Mouse (Mus musculus) midbrain, embryonic 16.5 days (tissue): ENCODE measurements around the gene Prg2. TPM values are rescaled to one million over a fixed set of nuclear protein-coding genes. Genes with fewer than 3 reads are reported as not detected.

Experiments
- ATAC-seq: fragments of 200-750 bp; cut with Nextera tagmentation; 2 replicates; pipeline ENCODE4 v1.8.0; 2017; ENCODE audit warnings: moderate TSS enrichment
- H3K27ac ChIP-seq: fragments of 300-500 bp; sonication (generic); 2 replicates; pipeline ENCODE4 v1.5.1; 2014; ENCODE audit warnings: mild to moderate bottlenecking, low read length, mixed read lengths
- H3K27me3 ChIP-seq: fragments of 300-500 bp; sonication (generic); 2 replicates; pipeline ENCODE4 v1.6.1; 2014; ENCODE audit warnings: low read depth, low read length, mixed read lengths; ENCODE audit not compliant: control insufficient read depth, insufficient read depth
- H3K36me3 ChIP-seq: fragments of 300-500 bp; sonication (generic); 2 replicates; pipeline ENCODE4 v1.6.1; 2014; ENCODE audit warnings: mild to moderate bottlenecking, low read length, moderate library complexity, mixed read lengths; ENCODE audit not compliant: control insufficient read depth, insufficient read depth
- H3K4me1 ChIP-seq: fragments of 300-500 bp; sonication (generic); 2 replicates; pipeline ENCODE4 v1.6.1; 2014; ENCODE audit warnings: mild to moderate bottlenecking, low read length, mixed read lengths; ENCODE audit not compliant: control insufficient read depth, insufficient read depth
- H3K4me2 ChIP-seq: fragments of 300-500 bp; sonication (generic); 2 replicates; pipeline ENCODE4 v1.6.1; 2014; ENCODE audit warnings: mild to moderate bottlenecking, low read length, mixed read lengths
- H3K4me3 ChIP-seq: fragments of 300-500 bp; sonication (generic); 2 replicates; pipeline ENCODE4 v1.5.1; 2014; ENCODE audit warnings: low read depth, mild to moderate bottlenecking, low read length, moderate library complexity, mixed read lengths
- H3K9ac ChIP-seq: fragments of 300-500 bp; sonication (generic); 2 replicates; pipeline ENCODE4 v1.6.1; 2014; ENCODE audit warnings: low read depth, low read length, mixed read lengths
- H3K9me3 ChIP-seq: fragments of 300-500 bp; sonication (generic); replicated peaks from 2 replicates; pipeline ENCODE4 v1.6.1; 2014; ENCODE audit warnings: mild to moderate bottlenecking, low read length, mixed read lengths; ENCODE audit not compliant: control insufficient read depth, poor library complexity, severe bottlenecking
- WGBS: fragments of 180-500 bp; shearing (Covaris S2); extraction: QIAGEN DNeasy Blood & Tissue Kit; methylation state at CpG from one replicate; pipeline ENCODE4 v1.1.7; 2014; 5-methylcytosine and 5-hydroxymethylcytosine counted together
- polyA plus RNA-seq: library from polyadenylated mRNA; unstranded; fragments of >200 nt; fragmentation: Nextera tagmentation; extraction: Ambion mirVana; gene quantifications from 2 replicates; pipeline ENCODE4 v1.2.1, GENCODE M21; 2015

The Prg2 gene
- polyA plus RNA-seq, 1 experiment from 2014 or later = not detected

DNA sequence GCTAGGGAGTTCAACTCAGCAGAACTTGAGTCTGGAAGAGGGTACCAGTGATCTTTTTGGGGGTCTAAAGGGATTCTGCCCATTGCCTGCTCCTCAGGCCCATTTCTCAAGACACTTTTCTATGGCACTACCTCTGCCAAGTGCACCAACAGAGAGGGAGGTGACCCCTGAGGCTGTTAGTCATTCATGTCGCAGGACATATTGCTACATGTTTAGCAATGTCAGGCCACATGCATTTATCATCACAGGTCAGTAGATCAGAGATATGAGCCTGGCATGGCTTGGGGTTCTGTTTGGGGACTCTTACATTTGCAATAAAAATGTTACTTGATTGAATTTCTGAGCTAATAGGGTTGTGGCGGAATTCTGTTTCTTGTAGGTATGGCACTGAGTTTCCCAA lies 4.7 kb upstream of the Prg2 start:
- no peaks in the 10 kb centered on the region for H3K4me1 ChIP-seq
- 91% methylated on average over 2 of the region's 2 CpGs for WGBS
- ATAC-seq = no peak

DNA sequence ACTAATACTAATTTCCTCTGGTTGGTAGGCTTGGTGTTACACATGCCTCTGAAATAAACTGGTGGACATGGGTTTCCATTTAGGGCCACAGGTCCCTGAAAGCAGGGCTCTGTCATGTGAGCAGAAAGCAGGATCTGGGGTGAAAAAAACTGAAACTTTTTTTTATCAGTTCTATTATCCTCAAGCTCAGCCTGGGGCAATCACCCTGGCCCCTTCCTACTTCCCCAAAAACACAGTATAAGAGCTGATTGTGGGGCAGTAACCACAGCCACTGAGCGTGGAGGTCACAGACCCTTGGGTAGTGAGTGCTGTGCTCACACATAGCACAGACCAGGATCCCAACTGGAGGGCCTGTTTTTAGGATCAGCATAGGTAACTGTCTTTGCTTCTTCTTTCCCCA lies 7.7 kb downstream of the Prg2 start, which contains the start of gene Prg3:
Gene Prg3, plus strand, starts transcription at position 286 of the 400 bp plus-strand sequence.
- no peak for ATAC-seq
- no peaks in the 10 kb centered on the region for H3K9me3 ChIP-seq
- no peaks in the 10 kb centered on the region for H3K27me3 ChIP-seq
- WGBS = 86% methylated on average over 1 of the region's 1 CpGs
- H3K36me3 ChIP-seq = no peaks in the 10 kb centered on the region
- H3K4me2 ChIP-seq = no peak within 1 kb of the TSS
- no peak within 1 kb of the TSS for H3K9ac ChIP-seq
- no peaks in the 10 kb centered on the region for H3K4me1 ChIP-seq
- no peak within 1 kb of the TSS for H3K4me3 ChIP-seq
- H3K27ac ChIP-seq = no peak within 1 kb of the TSS

More for the DNA sequence above, 4.7 kb upstream of the Prg2 start:
- Histone ChIP-seq H3K4me3 (no peak overlapping the region), H3K36me3 (no peaks in the 10 kb centered on the region), H3K9me3 (no peaks in the 10 kb centered on the region), H3K27ac (no peak overlapping the region), H3K9ac (no peak overlapping the region), H3K27me3 (no peaks in the 10 kb centered on the region), H3K4me2 (no peak overlapping the region)

DNA sequence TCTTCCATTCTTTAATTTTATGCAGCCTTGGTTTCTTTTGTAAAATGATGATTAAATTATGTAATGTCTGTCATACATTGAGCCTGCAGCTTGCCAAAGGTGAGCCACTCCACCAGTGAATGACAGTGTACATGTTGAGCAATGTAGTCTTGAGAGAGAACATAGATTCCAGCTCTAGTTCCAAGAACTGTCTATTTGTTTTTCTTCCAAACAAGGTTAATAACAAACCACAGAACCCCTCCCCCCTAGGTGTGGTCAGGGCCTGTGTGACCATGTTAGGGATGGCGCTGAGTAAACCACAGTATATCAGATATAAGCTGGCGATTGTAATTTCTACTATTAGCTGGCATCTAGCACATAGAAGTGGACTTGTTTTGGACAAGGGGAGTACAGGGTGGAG lies 16.1 kb downstream of the Prg2 start:
- H3K9me3 ChIP-seq = no peaks in the 10 kb centered on the region
- H3K27ac ChIP-seq = no peak overlapping the region
- no peaks in the 10 kb centered on the region for H3K4me1 ChIP-seq
- H3K27me3 ChIP-seq = no peaks in the 10 kb centered on the region
- H3K9ac ChIP-seq = no peak overlapping the region
- no peak overlapping the region for H3K4me3 ChIP-seq
- ATAC-seq = no peak
- no peak overlapping the region for H3K4me2 ChIP-seq
- WGBS = 94% methylated on average over 2 of the region's 2 CpGs
- H3K36me3 ChIP-seq = no peaks in the 10 kb centered on the region

DNA sequence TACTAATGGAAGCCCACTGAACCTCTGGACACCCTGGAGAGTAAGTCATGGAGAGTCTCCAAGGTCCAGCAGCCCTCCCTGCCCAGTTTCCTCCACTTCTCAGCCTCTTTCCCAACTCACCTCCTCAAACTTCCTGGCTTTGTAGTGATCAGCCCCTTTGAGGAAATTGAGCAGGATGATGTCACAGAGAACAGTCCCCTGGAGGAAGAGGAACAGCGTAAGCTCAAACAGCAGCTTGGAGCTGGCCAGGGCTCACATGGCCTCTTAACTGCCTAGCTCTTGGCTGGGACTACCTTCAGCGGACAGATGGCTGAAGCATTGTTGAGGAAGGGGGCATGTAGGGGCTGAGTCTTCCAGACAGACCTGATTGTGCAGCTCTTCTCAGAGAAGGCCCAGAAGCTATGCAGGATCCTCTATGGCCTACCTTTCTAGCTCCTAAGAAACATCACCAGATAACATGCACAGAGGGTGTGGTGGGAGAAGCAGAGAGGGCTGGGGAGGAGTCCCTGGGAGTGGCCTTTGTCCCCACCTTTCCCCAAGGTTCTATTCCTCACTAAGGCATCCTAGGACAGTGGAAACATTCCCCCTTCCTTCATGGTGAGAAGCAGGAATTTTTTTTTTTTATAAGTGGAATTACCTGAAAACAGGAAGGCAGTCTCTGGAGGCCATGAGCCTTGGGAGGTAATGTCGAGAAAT lies 19.4 kb downstream of the Prg2 start:
- 83% methylated on average over 3 of the region's 3 CpGs for WGBS
- Histone ChIP-seq H3K27ac (no peak overlapping the region), H3K27me3 (no peaks in the 10 kb centered on the region), H3K4me1 (no peaks in the 10 kb centered on the region), H3K9ac (no peak overlapping the region), H3K4me2 (no peak overlapping the region), H3K4me3 (no peak overlapping the region), H3K9me3 (no peaks in the 10 kb centered on the region), H3K36me3 (no peaks in the 10 kb centered on the region)
- ATAC-seq = no peak

DNA sequence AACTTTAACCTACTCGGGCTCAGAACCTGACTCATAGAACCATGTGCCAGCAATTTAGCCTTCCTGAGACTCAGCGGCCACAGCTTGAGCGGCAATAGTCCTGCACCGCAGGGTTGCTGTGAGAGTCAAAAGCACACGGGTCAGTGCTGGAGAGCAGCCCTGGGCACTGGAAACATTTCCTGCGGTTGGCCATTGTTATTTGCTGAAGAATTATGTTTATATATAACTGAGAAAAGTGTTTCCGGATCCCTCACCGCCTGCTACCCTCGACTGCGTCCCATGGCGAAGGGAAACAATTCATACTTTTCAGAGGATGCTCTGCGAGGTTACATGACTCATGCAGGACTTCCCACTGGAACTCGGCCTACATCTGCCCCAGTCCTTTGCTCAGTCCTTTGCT lies 21.2 kb downstream of the Prg2 start:
- Histone ChIP-seq H3K4me2 (no peak overlapping the region), H3K9me3 (no peaks in the 10 kb centered on the region), H3K4me3 (no peak overlapping the region), H3K36me3 (no peaks in the 10 kb centered on the region), H3K27me3 (no peaks in the 10 kb centered on the region), H3K27ac (no peak overlapping the region), H3K4me1 (no peaks in the 10 kb centered on the region), H3K9ac (no peak overlapping the region)
- ATAC-seq = no peak
- 72% methylated on average over 13 of the region's 13 CpGs for WGBS

DNA sequence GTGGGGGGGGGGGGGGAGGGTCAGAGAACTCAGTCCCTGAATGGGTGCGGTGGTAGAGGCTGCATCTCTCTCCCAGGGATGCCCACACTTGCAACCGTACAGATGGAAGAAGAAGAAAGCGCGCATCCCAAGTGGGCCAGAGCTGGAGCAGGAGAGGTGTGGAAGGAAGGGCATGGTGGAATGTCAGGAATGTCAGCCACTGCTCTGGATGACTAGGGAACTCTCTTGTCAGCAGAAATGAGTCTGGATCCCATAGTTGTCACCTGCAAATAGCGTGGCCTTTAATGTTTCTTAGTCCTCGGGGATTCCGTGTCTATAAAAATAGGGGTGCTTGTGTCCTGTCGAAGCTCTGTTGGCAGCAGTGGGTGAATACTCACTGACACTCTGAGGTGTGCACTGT lies 22.3 kb downstream of the Prg2 start:
- H3K4me3 ChIP-seq = no peak overlapping the region
- no peaks in the 10 kb centered on the region for H3K27me3 ChIP-seq
- no peak overlapping the region for H3K27ac ChIP-seq
- ATAC-seq = no peak
- H3K36me3 ChIP-seq = no peaks in the 10 kb centered on the region
- no peaks in the 10 kb centered on the region for H3K4me1 ChIP-seq
- H3K4me2 ChIP-seq = no peak overlapping the region
- H3K9me3 ChIP-seq = no peaks in the 10 kb centered on the region
- 88% methylated on average over 8 of the region's 8 CpGs for WGBS
- H3K9ac ChIP-seq = no peak overlapping the region

DNA sequence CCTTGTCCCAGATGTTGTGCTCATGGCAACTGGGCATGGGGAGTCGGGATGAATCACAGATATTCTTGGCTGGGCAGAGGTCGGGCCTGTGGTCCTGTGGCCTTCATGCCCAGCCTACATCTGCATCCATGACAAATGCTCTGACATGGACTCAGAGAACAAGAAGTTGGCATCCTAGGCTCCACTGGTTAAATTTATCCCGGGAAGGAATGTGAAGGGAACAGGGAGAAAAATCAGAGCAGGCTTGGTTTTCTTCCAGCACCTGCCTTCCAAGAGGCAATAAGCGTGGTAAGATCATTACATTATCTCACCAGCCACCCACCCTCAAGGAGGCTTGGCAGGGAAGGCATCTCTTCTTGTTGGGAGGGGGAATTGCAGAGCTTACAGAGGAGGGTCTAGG lies 24.1 kb downstream of the Prg2 start:
- Histone ChIP-seq H3K9ac (no peak overlapping the region), H3K36me3 (no peaks in the 10 kb centered on the region), H3K27me3 (no peaks in the 10 kb centered on the region), H3K9me3 (no peaks in the 10 kb centered on the region), H3K27ac (no peak overlapping the region), H3K4me3 (no peak overlapping the region), H3K4me1 (no peaks in the 10 kb centered on the region), H3K4me2 (no peak overlapping the region)
- 88% methylated on average over 4 of the region's 4 CpGs for WGBS
- no peak for ATAC-seq

DNA sequence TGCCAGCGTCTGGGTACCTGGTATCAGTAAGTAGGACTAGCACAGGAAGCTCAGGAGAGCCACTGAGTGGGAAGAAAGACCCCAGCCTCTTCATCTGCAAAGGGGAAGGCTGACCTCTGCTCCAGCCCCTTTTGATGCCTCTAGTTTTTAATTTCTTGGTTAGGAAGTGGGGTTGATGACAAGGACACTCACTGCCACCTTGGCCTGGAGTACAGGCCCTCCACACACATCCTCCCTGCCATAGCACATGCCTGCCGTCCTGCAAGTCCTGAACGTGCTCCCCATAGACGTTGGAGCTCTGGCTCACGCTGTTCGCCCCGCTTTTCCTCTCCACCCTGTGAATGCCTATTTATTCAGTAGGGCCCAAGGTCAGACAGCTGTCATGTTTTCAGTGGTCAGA lies 26.3 kb downstream of the Prg2 start:
- no peak overlapping the region for H3K9ac ChIP-seq
- WGBS = 82% methylated on average over 7 of the region's 7 CpGs
- H3K4me3 ChIP-seq = no peak overlapping the region
- H3K4me2 ChIP-seq = no peak overlapping the region
- H3K36me3 ChIP-seq = no peaks in the 10 kb centered on the region
- no peak for ATAC-seq
- H3K4me1 ChIP-seq = no peaks in the 10 kb centered on the region
- no peaks in the 10 kb centered on the region for H3K9me3 ChIP-seq
- H3K27ac ChIP-seq = no peak overlapping the region
- H3K27me3 ChIP-seq = no peaks in the 10 kb centered on the region

DNA sequence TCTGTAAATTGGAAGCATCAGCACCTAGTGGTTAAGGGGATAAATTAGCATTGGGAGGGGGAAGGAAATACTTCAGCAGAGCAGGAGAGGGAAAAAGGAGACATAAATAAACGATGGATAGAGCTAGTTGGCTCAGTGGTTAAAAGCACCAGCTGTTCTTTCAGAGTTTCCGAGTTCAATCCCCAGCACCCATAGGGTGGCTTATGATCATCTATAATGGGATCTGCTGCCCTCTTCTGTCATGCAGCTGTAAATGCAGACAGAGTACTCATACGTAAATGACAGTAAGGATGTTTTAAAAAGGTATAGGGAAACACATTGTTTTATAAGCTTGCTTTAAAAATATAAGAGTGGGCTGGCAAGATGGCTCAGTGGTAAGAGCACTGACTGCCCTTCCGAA lies 27.5 kb downstream of the Prg2 start:
- Histone ChIP-seq H3K4me3 (no peak overlapping the region), H3K9ac (no peak overlapping the region), H3K9me3 (no peaks in the 10 kb centered on the region), H3K27ac (no peak overlapping the region), H3K4me2 (no peak overlapping the region), H3K36me3 (no peaks in the 10 kb centered on the region), H3K4me1 (no peaks in the 10 kb centered on the region), H3K27me3 (no peaks in the 10 kb centered on the region)
- ATAC-seq = no peak
- 23% methylated on average over 4 of the region's 4 CpGs for WGBS
